Mouse (Mus musculus): ENCODE results near the gene Itga11. TPM values are rescaled to one million over a fixed set of nuclear protein-coding genes. Genes with fewer than 3 reads are reported as not detected.

Itga11 gene
- polyA plus RNA-seq, 1 experiment, result 0.47 TPM

- TF ChIP-seq CTCF (IDR thresholded peaks at IDR 0.05; ENCODE audit: borderline replicate concordance, control insufficient read depth, extremely low read depth, insufficient read depth, low read length, poor library complexity) (no peak), POLR2A (IDR thresholded peaks at IDR 0.05; ENCODE audit: control insufficient read depth, extremely low read depth, insufficient read depth, low read length, poor library complexity) (no peak)
- no peak for DNase-seq
- H3K36me3 ChIP-seq (ENCODE audit: control insufficient read depth, insufficient read depth, low read length), result no peaks in the 10 kb centered on the region
- peaks cover 14% of the 10 kb centered on the region for H3K4me1 ChIP-seq (replicated peaks; ENCODE audit: control insufficient read depth, insufficient read depth, low read length)
- no peak overlapping the region for H3K27ac ChIP-seq (ENCODE audit: control insufficient read depth, insufficient read depth, low read length)
- H3K27me3 ChIP-seq (ENCODE audit: control insufficient read depth, insufficient read depth, low read length), result no peaks in the 10 kb centered on the region
- WGBS, result 94% methylated on average over 2 of the region's 2 CpGs
- H3K4me3 ChIP-seq (ENCODE audit: control insufficient read depth, insufficient read depth, low read length), result no peak overlapping the region
These were observed 44.2 kb downstream of the Itga11 start for GRCm38 (mm10) chr9:62721791-62722190.

- Histone ChIP-seq H3K36me3 (ENCODE audit: control insufficient read depth, insufficient read depth, low read length) (no peaks in the 10 kb centered on the region), H3K27me3 (ENCODE audit: control insufficient read depth, insufficient read depth, low read length) (no peaks in the 10 kb centered on the region), H3K27ac (ENCODE audit: control insufficient read depth, insufficient read depth, low read length) (no peak overlapping the region), H3K4me3 (ENCODE audit: control insufficient read depth, insufficient read depth, low read length) (no peak overlapping the region), H3K4me1 (replicated peaks; ENCODE audit: control insufficient read depth, insufficient read depth, low read length) (peaks cover 12% of the 10 kb centered on the region)
- TF ChIP-seq POLR2A (IDR thresholded peaks at IDR 0.05; ENCODE audit: control insufficient read depth, extremely low read depth, insufficient read depth, low read length, poor library complexity) (no peak), CTCF (IDR thresholded peaks at IDR 0.05; ENCODE audit: borderline replicate concordance, control insufficient read depth, extremely low read depth, insufficient read depth, low read length, poor library complexity) (no peak)
- no peak for DNase-seq
- 86% methylated on average over 6 of the region's 6 CpGs for WGBS
These were observed 45.1 kb downstream of the Itga11 start for GRCm38 (mm10) chr9:62722716-62723115.

- Histone ChIP-seq H3K4me1 (replicated peaks; ENCODE audit: control insufficient read depth, insufficient read depth, low read length) (0 out of 2 replicates have a peak, but pooled peaks cover 1% of the 10 kb centered on the region), H3K27me3 (ENCODE audit: control insufficient read depth, insufficient read depth, low read length) (no peaks in the 10 kb centered on the region), H3K4me3 (ENCODE audit: control insufficient read depth, insufficient read depth, low read length) (no peak overlapping the region), H3K36me3 (ENCODE audit: control insufficient read depth, insufficient read depth, low read length) (no peaks in the 10 kb centered on the region), H3K27ac (ENCODE audit: control insufficient read depth, insufficient read depth, low read length) (no peak overlapping the region)
- DNase-seq, result no peak
- WGBS, result 91% methylated on average over 9 of the region's 9 CpGs
- TF ChIP-seq POLR2A (IDR thresholded peaks at IDR 0.05; ENCODE audit: control insufficient read depth, extremely low read depth, insufficient read depth, low read length, poor library complexity), result no peak
- no peak for TF ChIP-seq CTCF (IDR thresholded peaks at IDR 0.05; ENCODE audit: borderline replicate concordance, control insufficient read depth, extremely low read depth, insufficient read depth, low read length, poor library complexity)
These were observed 46.5 kb downstream of the Itga11 start for GRCm38 (mm10) chr9:62724175-62724574.

- Histone ChIP-seq H3K4me3 (ENCODE audit: control insufficient read depth, insufficient read depth, low read length) (no peak overlapping the region), H3K27ac (ENCODE audit: control insufficient read depth, insufficient read depth, low read length) (no peak overlapping the region), H3K4me1 (replicated peaks; ENCODE audit: control insufficient read depth, insufficient read depth, low read length) (no peaks in the 10 kb centered on the region), H3K36me3 (ENCODE audit: control insufficient read depth, insufficient read depth, low read length) (no peaks in the 10 kb centered on the region), H3K27me3 (ENCODE audit: control insufficient read depth, insufficient read depth, low read length) (no peaks in the 10 kb centered on the region)
- TF ChIP-seq POLR2A (IDR thresholded peaks at IDR 0.05; ENCODE audit: control insufficient read depth, extremely low read depth, insufficient read depth, low read length, poor library complexity), result no peak
- TF ChIP-seq CTCF (IDR thresholded peaks at IDR 0.05; ENCODE audit: borderline replicate concordance, control insufficient read depth, extremely low read depth, insufficient read depth, low read length, poor library complexity), result no peak
- 49% methylated on average over 5 of the region's 5 CpGs for WGBS
- DNase-seq, result no peak
These were observed 47.6 kb downstream of the Itga11 start for GRCm38 (mm10) chr9:62725247-62725646.

- TF ChIP-seq POLR2A (IDR thresholded peaks at IDR 0.05; ENCODE audit: control insufficient read depth, extremely low read depth, insufficient read depth, low read length, poor library complexity) (no peak), CTCF (IDR thresholded peaks at IDR 0.05; ENCODE audit: borderline replicate concordance, control insufficient read depth, extremely low read depth, insufficient read depth, low read length, poor library complexity) (peak; percentile 68)
- Histone ChIP-seq H3K27ac (ENCODE audit: control insufficient read depth, insufficient read depth, low read length) (no peak overlapping the region), H3K36me3 (ENCODE audit: control insufficient read depth, insufficient read depth, low read length) (no peaks in the 10 kb centered on the region), H3K27me3 (ENCODE audit: control insufficient read depth, insufficient read depth, low read length) (no peaks in the 10 kb centered on the region), H3K4me3 (ENCODE audit: control insufficient read depth, insufficient read depth, low read length) (no peak overlapping the region), H3K4me1 (replicated peaks; ENCODE audit: control insufficient read depth, insufficient read depth, low read length) (no peaks in the 10 kb centered on the region)
- DNase-seq, result peak; percentile 31
- 61% methylated on average over 6 of the region's 6 CpGs for WGBS
These were observed 48.8 kb downstream of the Itga11 start for GRCm38 (mm10) chr9:62726472-62726871.

- H3K27me3 ChIP-seq (ENCODE audit: control insufficient read depth, insufficient read depth, low read length), result no peaks in the 10 kb centered on the region
- no peak overlapping the region for H3K27ac ChIP-seq (ENCODE audit: control insufficient read depth, insufficient read depth, low read length)
- H3K4me3 ChIP-seq (ENCODE audit: control insufficient read depth, insufficient read depth, low read length), result no peak overlapping the region
- TF ChIP-seq POLR2A (IDR thresholded peaks at IDR 0.05; ENCODE audit: control insufficient read depth, extremely low read depth, insufficient read depth, low read length, poor library complexity), result no peak
- TF ChIP-seq CTCF (IDR thresholded peaks at IDR 0.05; ENCODE audit: borderline replicate concordance, control insufficient read depth, extremely low read depth, insufficient read depth, low read length, poor library complexity), result no peak
- H3K4me1 ChIP-seq (replicated peaks; ENCODE audit: control insufficient read depth, insufficient read depth, low read length), result no peaks in the 10 kb centered on the region
- no peaks in the 10 kb centered on the region for H3K36me3 ChIP-seq (ENCODE audit: control insufficient read depth, insufficient read depth, low read length)
- 63% methylated on average over 7 of the region's 7 CpGs for WGBS
- peak; percentile 12 for DNase-seq
These were observed 67.1 kb downstream of the Itga11 start for GRCm38 (mm10) chr9:62744558-62745275.

All from thymus, adult 2 months (tissue).